Mouse (Mus musculus) E14TG2a.4 (cell line): ENCODE results near the gene Dot1l.
A peak's percentile ranks its signal among the peaks of the same experiment; 100 is the strongest.

Experiments used
- H3K27me3 ChIP-seq: 2 replicates; pipeline ENCODE4 v1.6.1; 2014; ENCODE audit warnings: low read length, control low read depth; ENCODE audit not compliant: insufficient read depth
- H3K36me3 ChIP-seq: 2 replicates; pipeline ENCODE4 v1.6.1; 2014; ENCODE audit warnings: low read length, control low read depth; ENCODE audit not compliant: insufficient read depth
- H3K4me1 ChIP-seq: replicated peaks from 2 replicates; pipeline ENCODE4 v1.6.1; 2014; ENCODE audit warnings: low read depth, low read length, control low read depth
- H3K4me3 ChIP-seq: replicated peaks from 2 replicates; pipeline ENCODE4 v1.5.1; 2014; ENCODE audit warnings: mild to moderate bottlenecking, low read length
- H3K9me3 ChIP-seq: 2 replicates; pipeline ENCODE4 v1.6.1; 2014; ENCODE audit warnings: low read length, control low read depth
- CTCF ChIP-seq: conservative IDR thresholded peaks from 2 replicates; pipeline ENCODE4 v1.5.1; 2014; ENCODE audit warnings: low read length
- NANOG ChIP-seq: IDR thresholded peaks from 2 replicates; pipeline ENCODE4 v1.6.1; 2014; ENCODE audit warnings: borderline replicate concordance, low read length, mixed read lengths
- POU5F1 ChIP-seq: IDR thresholded peaks from 2 replicates; pipeline ENCODE4 v1.6.1; 2014; ENCODE audit warnings: low read length, borderline replicate concordance

Gene Dot1l

DNA sequence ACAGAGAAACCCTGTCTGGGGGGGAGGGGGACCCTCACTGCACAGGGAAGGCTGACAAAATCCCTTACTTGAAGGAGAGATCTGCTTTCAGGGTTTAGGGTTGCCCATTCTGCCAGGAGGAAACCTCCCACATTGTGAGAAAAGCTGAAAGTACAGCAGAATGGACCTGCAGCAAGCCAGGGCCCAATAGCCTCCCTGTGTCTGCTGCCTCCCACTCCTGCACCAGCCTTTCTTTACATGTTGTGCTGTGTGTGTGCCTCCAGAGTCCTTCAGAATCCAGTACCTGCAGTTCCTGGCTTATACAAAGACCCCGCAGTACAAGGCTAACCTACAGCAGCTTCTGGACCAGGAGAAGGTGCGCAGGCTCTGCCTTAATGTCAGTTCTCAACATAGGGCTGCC is 29.3 kb downstream of the Dot1l start:
- Histone ChIP-seq H3K27me3 (no peaks in the 10 kb centered on the region), H3K36me3 (peaks cover 99% of the 10 kb centered on the region), H3K4me1 (peaks cover 37% of the 10 kb centered on the region), H3K9me3 (no peaks in the 10 kb centered on the region), H3K4me3 (no peak overlapping the region)
- TF ChIP-seq CTCF (no peak), POU5F1 (no peak), NANOG (no peak)

DNA sequence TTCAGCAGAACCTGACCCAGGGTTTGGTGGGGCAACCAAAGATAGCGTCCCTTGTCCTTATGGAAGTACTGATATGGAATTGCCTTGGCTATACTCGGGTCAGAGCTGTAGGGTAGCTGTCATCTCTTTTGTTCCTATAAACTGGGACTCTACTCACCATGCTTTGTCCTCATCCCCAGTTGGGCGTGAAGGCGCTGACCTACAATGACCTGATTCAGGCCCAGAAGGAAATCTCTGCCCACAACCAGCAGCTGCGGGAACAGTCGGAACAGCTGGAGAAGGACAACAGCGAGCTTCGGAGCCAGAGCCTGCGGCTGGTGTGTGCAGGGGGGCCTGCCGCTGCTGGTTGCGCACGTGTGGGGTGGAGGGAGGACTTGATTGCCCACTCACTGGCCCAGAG is 29.9 kb downstream of the Dot1l start:
- H3K4me1 ChIP-seq = peaks cover 37% of the 10 kb centered on the region
- no peaks in the 10 kb centered on the region for H3K27me3 ChIP-seq
- no peak for TF ChIP-seq NANOG
- H3K36me3 ChIP-seq = peaks cover 99% of the 10 kb centered on the region
- H3K4me3 ChIP-seq = no peak overlapping the region
- H3K9me3 ChIP-seq = no peaks in the 10 kb centered on the region

DNA sequence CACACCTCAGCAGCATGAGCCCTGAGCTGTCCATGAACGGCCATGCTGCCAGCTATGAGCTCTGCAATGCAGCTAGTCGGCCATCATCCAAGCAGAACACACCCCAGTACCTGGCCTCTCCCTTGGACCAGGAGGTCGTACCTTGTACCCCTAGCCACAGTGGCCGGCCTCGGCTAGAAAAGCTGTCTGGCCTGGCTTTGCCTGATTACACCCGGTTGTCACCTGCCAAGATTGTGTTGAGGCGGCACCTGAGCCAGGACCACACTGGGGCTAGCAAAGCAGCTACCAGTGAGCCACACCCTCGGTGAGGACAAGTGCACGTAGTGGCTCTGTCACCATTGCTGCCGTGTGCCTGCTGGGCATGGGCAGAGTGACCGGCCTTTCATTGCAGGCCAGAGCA is 31.0 kb downstream of the Dot1l start:
- H3K9me3 ChIP-seq = no peaks in the 10 kb centered on the region
- no peak overlapping the region for H3K4me3 ChIP-seq
- H3K4me1 ChIP-seq = peaks cover 47% of the 10 kb centered on the region
- no peaks in the 10 kb centered on the region for H3K27me3 ChIP-seq
- TF ChIP-seq POU5F1 = no peak
- no peak for TF ChIP-seq NANOG
- peaks cover 99% of the 10 kb centered on the region for H3K36me3 ChIP-seq

DNA sequence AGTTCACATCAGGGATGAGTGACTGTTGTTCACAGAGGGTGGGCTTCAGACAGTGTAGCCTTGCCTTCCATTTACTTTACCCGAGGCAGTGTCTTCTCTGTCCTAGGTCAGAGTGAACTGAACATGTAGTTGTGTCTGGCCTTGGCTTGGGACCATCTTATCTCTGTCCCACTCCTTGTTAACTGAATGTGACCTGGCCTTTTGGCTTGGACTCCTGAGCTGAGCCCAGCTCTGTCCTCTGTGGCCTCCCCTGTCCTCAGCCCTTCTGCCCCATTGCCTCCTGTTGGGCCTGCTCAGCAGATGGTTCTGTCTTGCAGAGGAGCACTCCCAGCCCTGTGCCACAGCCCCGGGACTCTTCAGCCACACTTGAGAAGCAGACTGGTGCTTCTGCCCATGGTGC is 32.5 kb downstream of the Dot1l start:
- H3K36me3 ChIP-seq = peaks cover 91% of the 10 kb centered on the region

DNA sequence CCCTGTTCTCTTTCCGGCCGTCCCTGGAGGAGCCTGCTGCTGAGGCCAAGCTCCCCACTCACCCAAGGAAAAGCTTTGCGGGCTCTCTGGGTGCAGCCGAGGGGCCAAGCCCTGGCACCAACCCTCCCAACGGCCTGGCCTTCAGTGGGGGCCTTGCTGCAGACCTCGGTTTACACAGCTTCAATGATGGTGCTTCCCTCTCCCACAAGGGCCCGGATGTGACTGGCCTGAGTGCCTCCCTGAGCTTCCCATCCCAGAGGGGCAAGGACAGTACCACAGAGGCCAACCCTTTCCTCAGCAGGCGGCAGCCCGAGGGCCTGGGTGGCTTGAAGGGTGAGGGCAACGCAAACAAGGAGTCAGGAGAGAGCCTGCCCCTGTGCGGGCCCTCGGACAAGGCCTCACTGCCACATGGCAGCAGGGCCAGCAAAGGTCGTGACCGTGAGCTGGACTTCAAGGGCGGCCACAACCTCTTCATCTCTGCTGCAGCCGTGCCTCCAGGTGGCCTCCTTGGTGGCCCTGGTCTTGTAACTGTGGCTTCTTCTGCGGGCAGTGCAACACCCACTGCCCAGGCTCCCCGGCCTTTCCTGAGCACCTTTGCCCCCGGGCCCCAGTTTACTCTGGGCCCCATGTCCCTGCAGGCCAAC is 35.9 kb downstream of the Dot1l start:
- H3K4me1 ChIP-seq = peaks cover 70% of the 10 kb centered on the region
- no peak for TF ChIP-seq POU5F1
- no peak for TF ChIP-seq NANOG
- no peak for TF ChIP-seq CTCF
- H3K27me3 ChIP-seq = no peaks in the 10 kb centered on the region
- peaks cover 91% of the 10 kb centered on the region for H3K36me3 ChIP-seq
- no peaks in the 10 kb centered on the region for H3K9me3 ChIP-seq
- H3K4me3 ChIP-seq = peak overlapping the region; percentile 66

More for the DNA sequence above, 32.5 kb downstream of the Dot1l start:
- TF ChIP-seq POU5F1 (no peak), NANOG (no peak), CTCF (no peak)
- Histone ChIP-seq H3K27me3 (no peaks in the 10 kb centered on the region), H3K4me1 (peaks cover 51% of the 10 kb centered on the region), H3K9me3 (no peaks in the 10 kb centered on the region), H3K4me3 (no peak overlapping the region)

DNA sequence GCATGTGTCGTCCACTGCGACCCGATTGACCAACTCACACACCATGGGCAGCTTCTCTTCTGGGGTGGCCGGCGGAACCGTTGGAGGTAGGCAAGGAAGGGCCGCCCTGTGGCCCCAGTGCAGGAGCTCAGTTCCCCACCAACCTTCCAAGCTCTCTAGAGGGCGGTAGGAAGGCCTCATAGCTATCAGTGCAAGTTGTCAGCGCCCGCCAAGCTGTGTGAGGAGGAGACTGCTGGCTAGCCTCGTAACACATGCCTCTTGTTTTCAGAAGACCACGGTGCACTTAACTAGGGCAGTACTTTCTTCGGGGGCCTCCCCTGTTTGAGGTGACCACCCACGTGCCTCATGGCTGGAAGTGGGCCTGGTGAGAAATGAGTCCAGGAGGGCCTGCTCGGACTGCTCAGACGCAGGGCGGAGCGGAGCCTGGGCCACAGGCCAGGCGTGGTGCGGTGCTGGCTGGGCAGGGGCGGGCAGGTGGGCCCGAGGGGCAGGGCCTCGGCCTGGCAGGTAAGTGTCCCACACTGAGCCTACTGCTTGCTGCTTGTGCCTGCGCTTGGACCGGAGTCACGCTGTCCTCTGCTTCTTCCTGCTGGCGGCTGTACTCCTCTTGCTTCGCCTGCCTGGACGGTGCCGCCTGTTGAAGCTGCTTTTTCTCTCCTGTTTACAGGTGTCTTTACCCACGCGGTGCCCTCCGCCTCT is 36.6 kb downstream of the Dot1l start:
- Histone ChIP-seq H3K27me3 (no peaks in the 10 kb centered on the region), H3K9me3 (no peaks in the 10 kb centered on the region), H3K4me1 (peaks cover 71% of the 10 kb centered on the region), H3K4me3 (peak overlapping the region; percentile 66), H3K36me3 (peaks cover 91% of the 10 kb centered on the region)
- TF ChIP-seq POU5F1 (no peak), CTCF (no peak), NANOG (no peak)

DNA sequence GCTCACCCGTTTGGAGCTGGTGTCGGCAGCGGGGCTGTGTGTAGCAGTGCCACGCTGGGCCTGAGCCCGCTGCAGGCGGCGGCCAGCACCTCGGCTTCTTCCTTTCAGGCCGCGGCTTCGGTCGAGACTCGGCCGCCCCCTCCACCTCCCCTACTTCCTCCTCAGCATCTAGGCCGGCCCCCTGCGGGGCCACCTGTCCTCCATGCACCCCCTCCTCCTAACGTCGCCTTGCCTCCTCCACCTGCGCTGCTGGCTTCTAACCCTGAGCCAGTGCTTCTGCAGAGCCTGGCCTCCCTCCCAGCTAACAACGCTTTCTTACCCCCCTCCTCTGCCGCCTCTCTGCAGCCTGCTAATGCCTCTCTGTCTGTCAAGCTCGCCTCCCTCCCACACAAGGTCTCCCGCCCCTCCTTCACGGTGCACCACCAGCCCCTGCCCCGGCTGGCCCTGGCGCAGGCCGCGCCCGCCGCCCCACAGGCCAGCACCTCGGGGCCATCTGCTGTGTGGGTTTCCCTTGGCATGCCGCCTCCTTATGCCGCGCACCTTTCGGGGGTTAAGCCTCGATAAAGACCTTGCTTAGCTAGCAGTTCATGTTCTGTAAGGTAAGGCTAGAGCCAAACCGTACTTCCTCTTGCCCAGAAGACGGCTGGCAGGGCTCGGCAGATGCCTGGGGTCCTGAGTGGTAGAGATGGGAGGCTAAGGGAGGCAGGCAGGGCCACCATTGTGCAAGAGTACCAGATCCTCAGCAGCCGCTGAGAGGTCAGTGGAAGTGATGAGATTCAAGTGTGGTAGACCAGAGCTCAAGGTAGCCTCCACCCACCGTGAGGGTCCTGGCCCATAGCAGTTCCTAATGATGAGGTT is 37.4 kb downstream of the Dot1l start:
- peak overlapping the region; percentile 66 for H3K4me3 ChIP-seq
- H3K27me3 ChIP-seq = no peaks in the 10 kb centered on the region
- no peak for TF ChIP-seq POU5F1
- no peak for TF ChIP-seq NANOG
- TF ChIP-seq CTCF = no peak
- peaks cover 92% of the 10 kb centered on the region for H3K36me3 ChIP-seq
- no peaks in the 10 kb centered on the region for H3K9me3 ChIP-seq
- peaks cover 76% of the 10 kb centered on the region for H3K4me1 ChIP-seq

DNA sequence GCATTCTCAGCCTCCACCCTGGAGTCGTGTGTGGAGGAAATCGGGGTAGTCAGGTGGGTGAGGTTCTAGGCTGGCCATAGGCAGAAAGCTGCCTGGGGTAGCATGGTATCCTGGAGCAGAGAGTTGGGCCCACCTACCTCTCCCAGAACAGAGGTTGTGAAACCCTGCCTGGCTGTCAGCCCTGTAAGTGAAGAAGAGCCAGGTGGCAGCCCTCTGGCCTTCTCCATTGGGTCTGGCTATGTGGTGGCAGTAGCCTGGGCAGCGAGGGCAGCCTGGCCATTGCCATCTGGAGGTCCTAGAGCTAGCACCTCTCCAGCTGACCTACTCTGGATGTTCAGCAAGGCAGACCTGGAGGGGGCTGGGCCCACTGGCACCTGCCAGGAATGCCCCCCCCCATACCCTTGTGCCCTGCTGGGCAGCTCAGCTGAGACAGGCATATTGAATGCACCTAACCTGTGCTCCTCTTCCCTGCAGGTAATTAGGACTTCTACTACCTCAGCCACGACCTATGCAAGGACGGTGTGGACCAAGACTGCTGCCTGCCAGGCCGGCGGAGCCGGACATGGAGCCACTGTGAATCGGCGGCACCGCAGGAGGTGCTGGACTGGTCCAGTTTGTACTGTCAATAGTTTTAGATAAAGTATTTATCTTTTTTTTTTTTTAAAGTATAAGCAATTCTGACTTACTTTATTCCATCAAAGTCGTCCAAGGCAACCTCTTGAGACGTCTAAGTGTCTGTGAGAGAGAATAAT is 38.2 kb downstream of the Dot1l start:
- Histone ChIP-seq H3K4me3 (no peak overlapping the region), H3K4me1 (peaks cover 73% of the 10 kb centered on the region), H3K27me3 (no peaks in the 10 kb centered on the region), H3K36me3 (peaks cover 84% of the 10 kb centered on the region), H3K9me3 (no peaks in the 10 kb centered on the region)
- TF ChIP-seq POU5F1 (no peak), CTCF (no peak), NANOG (no peak)
